Mouse (Mus musculus): ENCODE results near the gene Med18.
"Not testable (repeated sequence)": the region's sequence is repeated elsewhere in the genome, so short reads cannot be mapped to it uniquely, and the experiment has no call there.

The Med18 gene

DNA sequence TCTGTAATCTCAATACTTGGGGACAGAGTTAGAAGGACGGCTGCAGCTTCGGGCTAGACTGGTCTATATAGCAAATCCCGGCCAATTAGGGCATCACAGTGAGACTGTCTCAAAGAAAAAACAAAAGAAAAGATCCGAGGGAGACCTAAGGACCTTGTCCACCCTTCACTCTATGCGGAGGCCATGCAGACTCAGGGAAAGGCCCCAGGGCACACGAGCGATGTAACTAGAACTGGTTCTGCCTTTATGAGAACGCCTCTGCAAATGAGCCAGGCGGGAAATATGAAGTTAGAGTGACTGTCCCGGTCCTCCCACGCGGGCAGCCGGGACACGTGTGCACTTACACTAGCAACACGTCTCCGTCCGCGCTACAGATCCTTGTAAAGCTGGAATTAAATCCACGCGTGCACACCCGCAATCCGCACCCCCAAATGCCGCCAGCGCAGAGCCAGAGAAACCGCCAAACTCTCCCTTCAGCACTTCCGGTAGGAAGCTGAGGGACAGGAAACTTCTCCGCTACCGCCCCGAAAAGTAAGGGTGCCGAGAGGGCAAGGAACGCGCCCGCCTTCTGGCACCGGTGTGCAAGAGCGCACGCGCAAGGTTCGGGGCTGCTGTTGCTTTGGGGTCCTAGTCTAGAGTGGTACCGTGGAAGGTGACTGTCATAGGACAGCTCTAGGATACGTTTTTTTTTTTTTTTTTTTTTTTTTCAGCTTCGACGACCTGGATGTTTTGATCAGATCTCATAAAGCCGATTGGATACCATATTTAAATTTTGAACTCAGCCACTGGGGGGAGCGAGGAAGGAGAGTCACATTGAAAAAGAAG, at the start of gene Med18:
TSS of gene Med18 (minus strand) at position 492 of the 825 bp plus-strand sequence.
- peak; percentile 91 for DNase-seq

DNA sequence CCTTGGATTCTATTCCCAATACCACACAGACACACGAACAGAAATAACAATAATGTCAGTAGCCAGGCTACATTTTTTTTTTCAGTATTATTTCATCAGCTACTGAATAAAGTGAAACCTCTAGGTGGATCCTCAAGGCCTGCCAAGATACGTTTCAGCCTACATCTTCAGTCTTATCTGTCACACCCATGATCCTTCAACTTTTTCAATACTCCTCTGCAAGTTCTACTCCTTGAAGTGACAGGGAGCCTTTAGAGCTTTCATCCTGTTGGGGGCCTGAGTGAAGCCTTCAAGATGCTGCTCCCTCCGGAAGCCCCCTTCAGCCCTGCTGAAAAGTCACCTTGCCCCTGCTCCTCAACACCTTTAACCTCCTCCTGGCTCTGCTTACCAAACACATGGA, 48.4 kb upstream of the Med18 start:
- no peak for DNase-seq

- peak; percentile 94 for DNase-seq
Measured at GRCm38 (mm10) chr4:132510352-132510798, 46.7 kb upstream of the Med18 start, which contains the start of gene Sesn2. Sesn2 (minus strand) TSS chr4:132510501.

DNA sequence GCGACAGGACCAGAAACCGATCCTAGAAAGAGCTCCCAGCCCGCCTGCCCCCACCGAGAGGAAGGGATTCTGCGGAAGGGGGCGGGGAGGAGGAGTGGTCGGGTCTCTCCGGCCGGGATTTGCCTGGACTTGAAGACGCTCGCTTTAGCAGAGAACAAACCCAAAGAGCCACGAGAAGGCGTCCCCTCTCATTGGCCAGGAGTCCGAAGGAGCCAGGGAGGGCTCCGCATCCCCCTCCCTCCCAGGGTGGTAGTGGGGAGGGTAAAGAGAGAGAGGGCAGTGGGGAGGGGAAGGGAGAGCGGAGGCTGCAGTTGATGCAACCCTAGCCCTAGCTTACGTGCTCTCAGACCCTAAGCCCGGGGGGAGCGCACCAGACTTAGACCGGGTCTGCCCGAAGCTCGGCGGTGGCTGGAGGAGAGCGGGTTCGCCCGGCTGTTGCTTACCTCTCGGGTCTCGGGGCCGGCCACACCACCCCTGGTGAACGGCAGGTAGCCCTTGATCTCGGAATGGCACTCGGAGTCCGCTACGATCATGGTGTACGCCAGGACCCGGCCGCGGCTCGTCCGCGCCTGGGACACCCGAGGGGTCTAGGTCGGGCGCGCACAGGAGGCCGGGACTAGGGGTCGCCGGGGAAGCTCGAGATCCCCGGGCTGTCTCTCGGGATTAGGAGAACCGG, 46.0 kb upstream of the Med18 start:
- peak; percentile 41 for DNase-seq

- DNase-seq: no peak
Measured at GRCm38 (mm10) chr4:132507210-132507609, 43.5 kb upstream of the Med18 start.

- DNase-seq: no peak
Measured at GRCm38 (mm10) chr4:132506250-132506649, 42.5 kb upstream of the Med18 start.

DNA sequence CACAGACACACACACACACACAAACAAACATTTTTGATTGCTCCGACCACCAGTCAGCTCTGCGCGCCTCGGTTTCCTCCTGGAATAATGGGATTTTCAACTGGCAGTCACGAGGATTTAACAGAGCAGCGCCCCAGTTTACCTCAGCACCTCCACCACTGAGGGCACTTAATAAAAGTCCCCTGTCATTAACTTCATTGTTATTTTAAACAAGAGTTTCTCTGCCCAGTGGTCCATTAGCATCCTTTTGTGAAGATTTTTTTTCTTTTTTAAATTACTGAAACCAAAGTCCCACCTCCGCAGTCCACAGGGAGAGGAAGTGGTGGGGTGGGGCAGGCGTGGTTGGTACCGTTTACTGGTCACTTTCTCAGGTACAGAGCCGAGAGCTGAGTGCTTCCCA, 42.1 kb upstream of the Med18 start:
- no peak for DNase-seq

- DNase-seq: no peak
Measured at GRCm38 (mm10) chr4:132505034-132505738, 41.5 kb upstream of the Med18 start.

DNA sequence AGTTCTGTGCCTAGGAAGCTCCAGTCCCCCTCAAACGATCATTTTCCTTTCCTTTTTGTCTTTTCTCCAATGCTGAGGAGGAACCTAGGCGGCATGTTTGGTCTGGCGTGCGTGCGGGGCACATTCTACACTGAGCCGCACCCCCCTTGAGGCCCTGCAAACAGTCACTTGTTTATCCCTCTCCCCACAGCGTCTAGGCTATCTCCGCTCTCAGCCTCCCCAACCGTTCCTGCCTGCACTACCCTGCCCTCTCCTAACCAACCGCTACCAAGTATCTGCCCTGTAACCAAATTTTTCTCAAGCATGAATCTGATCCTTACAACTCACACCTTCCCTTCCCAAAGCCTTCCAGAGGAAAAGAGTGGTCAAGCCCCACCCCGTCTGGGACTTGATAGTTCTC, 39.6 kb upstream of the Med18 start:
- no peak for DNase-seq

DNA sequence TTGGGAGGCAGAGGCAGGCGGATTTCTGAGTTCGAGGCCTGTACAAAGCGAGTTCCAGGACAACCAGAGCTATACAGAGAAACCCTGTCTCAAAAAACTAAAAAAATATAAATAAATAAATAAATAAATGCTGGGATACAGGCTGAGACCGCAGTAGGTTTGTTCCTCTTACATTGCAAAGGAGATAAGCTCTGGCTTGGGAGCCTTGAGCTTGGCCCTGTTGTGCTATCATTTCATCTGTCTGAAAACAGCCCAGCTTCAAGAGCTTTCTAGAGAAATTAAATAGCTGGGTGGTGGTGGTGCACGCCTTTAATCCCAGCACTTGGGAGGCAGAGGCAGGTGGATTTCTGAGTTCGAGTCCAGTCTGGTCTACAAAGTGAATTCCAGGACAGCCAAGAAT, 37.9 kb upstream of the Med18 start:
- no peak for DNase-seq

DNA sequence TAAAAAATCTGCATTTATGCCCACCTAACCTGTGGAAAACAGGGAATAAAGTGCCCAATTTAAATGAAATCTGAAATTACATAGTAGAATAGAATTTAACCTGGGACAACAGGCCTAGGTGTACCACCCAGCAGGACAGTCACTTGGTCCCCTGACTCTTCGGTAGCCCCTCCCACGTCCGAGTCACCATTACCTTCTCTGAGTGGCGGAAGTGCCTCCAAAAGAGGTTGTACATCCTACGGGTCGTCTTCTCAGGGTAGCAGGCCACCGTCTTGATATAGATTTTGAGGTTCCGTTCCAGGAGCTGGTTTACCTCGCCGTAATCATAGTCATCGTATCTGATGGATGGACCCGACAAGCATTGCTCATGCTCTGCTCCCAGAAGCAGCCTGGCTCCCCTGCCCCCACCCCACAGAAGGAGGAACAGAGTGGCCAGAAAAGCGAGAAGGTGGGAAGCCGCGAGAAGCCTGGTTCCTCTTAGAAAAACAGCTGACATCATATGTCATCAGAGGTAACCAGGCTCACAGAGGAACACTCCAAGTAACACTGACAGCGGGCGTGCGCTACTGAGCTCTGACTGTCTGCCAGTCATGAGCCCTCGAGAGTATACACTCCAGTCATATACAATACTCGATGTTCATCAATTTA, 30.7 kb upstream of the Med18 start:
- DNase-seq: no peak

DNA sequence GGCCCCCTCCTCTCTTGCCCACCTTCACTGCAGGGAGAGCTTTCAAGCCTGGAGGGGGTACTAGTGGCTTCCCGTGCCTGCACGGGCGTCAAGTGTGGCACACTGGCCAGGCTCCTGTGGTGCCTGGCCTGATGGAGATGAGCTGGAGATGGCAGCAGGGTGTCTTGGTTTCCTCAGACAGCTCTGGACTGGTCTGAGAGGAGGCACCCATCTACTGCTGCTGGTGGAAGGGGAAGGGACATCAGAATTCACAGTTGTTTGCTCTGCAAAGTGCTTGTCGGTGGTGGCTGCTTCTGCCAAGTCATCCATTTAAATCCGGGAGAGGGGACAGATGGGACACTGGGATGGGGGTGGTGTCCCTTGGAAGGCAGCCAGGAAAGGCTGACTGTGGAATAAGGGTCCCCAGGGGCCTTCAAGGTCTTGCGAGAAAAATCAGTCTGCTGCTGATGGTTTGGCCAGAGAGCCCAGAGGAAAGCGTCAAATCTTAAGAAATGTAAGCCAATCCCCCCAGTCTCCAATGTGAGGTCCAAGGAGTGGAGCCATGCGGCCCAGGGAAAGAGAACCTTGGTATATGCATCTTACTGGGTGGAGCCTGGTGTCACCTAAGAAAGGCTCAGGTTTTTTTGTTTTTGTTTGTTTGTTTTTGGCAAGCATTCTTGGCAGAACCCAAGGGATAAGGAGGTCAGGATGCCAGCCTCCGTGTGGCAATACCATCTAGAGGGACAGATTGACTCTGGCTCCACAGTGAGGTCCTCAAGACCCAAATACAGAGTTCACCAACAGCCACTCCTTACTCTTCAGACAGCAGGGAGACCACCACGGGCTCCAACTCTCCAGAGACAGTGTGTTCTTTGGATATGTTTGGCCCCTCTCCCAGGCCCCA, 28.7 kb upstream of the Med18 start:
- no peak for DNase-seq

DNA sequence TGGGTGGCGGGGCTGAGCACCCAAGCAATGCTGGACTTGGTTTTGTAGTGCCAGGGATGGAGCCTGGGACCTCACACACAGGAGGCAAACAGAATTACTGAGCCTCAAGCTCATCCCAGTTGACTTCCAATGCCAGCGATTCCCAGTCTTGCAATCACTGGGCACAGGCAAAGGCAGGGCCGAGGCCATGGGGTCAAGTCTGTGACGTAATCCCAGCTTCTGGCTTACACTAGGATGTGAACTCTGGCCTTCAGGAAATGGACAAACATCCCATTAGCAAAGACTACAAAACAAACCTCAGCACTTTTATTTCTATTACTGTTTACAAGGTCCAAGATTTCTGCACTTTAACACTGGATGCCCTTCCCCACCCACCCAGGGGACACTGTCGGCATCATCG, 28.0 kb upstream of the Med18 start:
- DNase-seq: no peak

DNA sequence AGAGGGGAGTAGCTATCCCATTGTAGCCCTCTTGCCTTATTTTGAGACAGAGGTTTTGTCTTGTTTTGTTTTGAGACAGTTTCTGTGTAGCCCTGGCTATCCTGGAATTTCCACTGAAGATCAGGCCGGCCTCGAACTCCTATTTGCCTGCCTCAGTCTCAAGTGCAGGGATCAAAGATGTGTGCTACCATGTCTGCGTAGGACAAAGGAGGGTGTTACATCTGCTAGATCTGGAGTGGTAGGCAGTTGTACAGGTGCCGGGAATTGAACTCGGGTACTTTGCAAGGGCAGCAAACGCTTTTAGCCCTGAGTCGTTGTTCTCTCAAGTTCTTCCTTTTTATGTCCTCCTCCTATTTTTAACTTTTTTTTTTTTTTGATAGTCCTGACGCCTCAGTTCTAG, 27.3 kb upstream of the Med18 start:
- DNase-seq: no peak

- no peak for DNase-seq
Measured at GRCm38 (mm10) chr4:132490273-132491010, 26.7 kb upstream of the Med18 start.

DNA sequence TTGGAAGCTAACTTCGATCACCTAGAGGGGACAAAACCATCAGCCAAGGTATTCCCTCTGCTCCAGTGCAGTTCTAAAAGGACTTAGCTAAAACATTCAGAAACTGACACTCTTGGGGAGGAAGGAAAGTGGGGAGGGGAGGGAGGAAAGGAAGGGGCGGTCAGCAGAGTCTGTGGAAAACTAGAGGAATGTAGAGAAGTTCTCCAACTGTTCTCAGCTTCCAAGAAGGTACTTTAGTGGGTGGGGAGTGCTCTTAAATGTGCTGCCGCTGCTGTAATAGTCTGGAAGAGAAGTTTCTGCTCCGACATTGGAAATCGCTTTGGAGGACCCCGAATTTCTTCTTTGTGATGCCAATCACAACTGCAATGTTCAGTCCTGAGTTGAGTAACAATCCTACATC, 25.3 kb upstream of the Med18 start:
- DNase-seq: no peak

DNA sequence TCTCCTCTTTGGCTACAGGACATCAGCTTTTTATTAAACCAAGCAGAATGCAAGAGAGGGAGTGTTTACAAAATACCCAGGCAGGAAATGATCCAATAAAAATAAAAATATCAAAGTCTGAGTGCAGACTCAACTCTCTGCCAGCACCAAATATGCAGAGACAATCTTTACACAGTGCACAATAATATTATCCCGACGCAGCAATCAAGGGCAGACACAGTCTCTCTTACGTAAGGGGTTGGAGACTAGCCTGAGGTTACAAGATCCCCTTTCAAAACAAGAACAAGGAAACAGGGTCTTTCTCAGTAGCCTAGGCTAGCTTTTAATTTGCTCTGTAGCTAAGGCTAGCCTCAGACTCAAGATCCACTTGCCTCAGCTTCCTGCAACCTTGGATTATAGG, 24.8 kb upstream of the Med18 start:
- no peak for DNase-seq

DNA sequence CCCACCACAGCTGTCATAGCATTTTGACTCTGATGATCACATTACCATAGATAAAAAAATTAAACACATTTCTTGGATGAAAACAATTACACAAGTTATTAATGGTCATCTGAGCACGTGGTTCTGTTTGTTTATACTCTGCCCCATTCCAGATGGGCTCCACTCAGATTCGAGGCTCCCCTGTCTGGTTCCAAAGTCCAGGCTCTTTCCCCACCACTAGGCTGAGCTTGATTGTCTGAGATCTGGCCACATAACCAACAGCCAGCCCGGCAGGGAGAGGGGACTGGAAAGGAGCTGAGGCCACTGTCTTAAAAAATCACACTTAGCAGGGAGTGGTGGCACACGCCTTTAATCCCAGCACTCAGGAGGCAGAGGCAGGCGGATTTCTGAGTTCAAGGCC, 21.1 kb upstream of the Med18 start:
- DNase-seq: no peak

DNA sequence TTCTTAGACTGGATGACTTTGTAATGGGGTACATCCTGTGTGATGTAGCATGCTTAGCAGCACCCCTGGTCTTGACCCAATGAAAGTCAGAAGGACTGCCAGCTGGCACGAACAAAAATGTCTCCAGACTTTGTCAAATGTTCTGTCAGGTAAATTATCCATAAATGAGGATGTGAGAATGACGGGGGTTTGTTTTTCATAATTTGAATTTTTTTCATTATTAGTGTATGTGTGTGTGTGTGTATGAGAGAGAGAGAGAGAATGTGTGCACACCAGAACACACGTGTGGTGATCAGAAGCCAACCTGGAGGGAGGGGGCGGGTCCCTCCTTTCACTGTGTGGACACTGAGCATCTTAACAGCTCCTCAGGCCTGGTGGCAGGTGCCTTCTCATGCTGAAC, 20.5 kb upstream of the Med18 start:
- DNase-seq: no peak

- no peak for DNase-seq
Measured at GRCm38 (mm10) chr4:132482956-132483608, 19.4 kb upstream of the Med18 start.

DNA sequence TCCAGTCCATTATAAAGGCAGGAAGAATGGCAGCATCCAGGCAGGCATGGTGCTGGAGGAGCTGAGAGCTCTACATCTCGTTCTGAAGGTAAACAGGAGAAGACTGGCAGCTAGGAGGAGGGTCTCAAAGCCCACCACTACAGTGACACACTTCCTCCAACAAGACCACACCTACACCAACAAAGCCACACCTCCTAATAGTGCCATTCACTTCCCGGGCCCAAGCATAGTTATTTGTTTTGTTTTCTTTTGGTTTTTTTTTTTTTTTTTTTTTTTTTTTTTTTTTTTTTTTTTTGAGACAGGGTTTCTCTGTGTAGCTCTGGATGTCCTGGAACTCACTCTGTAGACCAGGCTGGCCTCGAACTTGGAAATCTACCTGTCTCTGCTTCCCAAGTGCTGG, 18.4 kb upstream of the Med18 start:
- not testable (repeated sequence) for DNase-seq
